Mouse (Mus musculus): ENCODE results near the gene Ccl3.

DNA sequence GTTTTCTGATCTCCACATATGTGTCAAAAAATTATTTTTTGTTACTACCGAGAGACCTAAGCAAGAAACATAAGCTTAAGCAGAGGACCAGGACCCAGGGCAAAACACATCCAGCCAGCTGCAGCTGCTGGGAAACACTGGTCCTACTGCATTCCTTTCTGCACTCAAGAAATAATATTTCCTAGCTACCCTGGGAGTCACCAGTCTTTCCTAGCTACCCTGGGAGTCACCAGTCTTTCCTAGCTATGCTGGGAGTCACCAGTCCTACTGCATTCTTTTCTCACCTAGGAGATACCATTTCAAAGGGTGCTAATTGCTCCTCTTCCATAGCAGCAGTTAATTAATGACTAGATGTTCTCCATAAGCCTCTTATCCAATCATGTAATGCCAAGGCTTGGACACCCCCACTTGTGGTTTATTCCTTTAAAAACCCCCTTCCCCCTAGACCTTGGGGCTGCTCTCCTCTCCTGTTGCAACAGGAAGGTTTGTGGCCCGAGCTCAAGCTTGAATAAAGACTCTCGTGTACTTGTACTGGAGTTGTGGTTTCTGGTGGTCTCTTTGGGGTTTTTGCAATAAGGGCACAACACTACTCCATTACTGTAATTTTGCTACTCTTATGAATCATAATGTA is 50.8 kb downstream of the Ccl3 start:
- TF ChIP-seq CTCF (IDR thresholded peaks at IDR 0.05; ENCODE audit: low read depth) (no peak), EP300 (IDR thresholded peaks at IDR 0.05; ENCODE audit: low read depth) (no peak)

All from liver, embryonic 14.5 days (tissue).